Mouse (Mus musculus): ENCODE measurements around the gene Cenpe.

DNA sequence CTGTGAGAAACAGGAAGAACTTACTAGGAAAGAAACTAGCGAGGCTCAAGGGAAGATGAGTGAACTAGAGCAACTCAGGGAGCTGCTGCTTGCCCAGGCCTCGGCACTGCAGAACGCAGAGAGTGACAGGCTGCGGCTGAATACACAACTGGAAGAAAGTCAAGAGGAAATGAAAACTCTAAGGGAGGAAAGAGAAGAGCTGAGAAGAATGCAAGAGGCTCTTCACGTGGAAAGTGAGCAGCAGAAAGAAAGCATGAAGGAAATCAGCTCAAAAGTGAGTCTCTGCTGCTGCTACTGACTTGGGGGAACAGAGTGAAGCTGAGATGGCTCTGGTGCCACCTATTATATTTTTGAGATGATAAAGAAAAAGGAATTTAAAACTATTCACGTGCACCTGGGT lies 34.5 kb downstream of the Cenpe start:
- TF ChIP-seq GATA1 (IDR thresholded peaks at IDR 0.05; ENCODE audit: borderline replicate concordance, low read length) (no peak), FLI1 (IDR thresholded peaks at IDR 0.05; ENCODE audit: low read length) (no peak)
